Mouse (Mus musculus): ENCODE measurements around the gene Tgm1.

The Tgm1 gene

GRCm38 (mm10) chr14:55671486-55671832 is 42.3 kb downstream of the Tgm1 start:
- DNase-seq: no peak

- no peak for DNase-seq
Observed at GRCm38 (mm10) chr14:55660636-55661035, 53.1 kb downstream of the Tgm1 start.

GRCm38 (mm10) chr14:55659960-55660573 is 53.7 kb downstream of the Tgm1 start, which contains the start of gene Mdp1:
TSS of gene Mdp1 (minus strand) at chr14:55660508.
- DNase-seq: peak; percentile 84 to 90

GRCm38 (mm10) chr14:55658011-55658410 is 55.7 kb downstream of the Tgm1 start:
- peak in 1 of 2 experiments; percentile 16 for DNase-seq

GRCm38 (mm10) chr14:55656935-55657334 is 56.8 kb downstream of the Tgm1 start:
- no peak for DNase-seq

GRCm38 (mm10) chr14:55651528-55651927 is 62.2 kb downstream of the Tgm1 start:
- DNase-seq: no peak

Data from kidney, postnatal 4 days (tissue).